ENCODE assay signal across 11 mouse cellular contexts in genomic region chr11:113971609-113972516, GRCm38 (mm10).
DNase-seq lines count a peak whose midpoint lies in the region; ATAC-seq lines count a peak whose summit lies in the region.
"Had no signal": no experiment of that assay in that cellular context is flagged by ENCODE, and none has a peak within 500 bp of the region (broad histone marks: within the 10 kb centered on the region; RNA-seq: fewer than 3 reads in every experiment).

No protein-coding gene starts in this region.

- no peak overlapping the region for H3K4me2 ChIP-seq in kidney, embryonic 15.5 days

- H3K27ac ChIP-seq in kidney, embryonic 15.5 days: no peak overlapping the region
- H3K27ac ChIP-seq: macrophage had no signal

- peaks cover 20% of the 10 kb centered on the region for H3K4me1 ChIP-seq in kidney, embryonic 15.5 days

- 0 out of 2 replicates have a peak, but pooled peaks have one; percentile 19 for ATAC-seq in kidney, embryonic 15.5 days (replicated peaks; ENCODE audit: low FRiP score)
- ATAC-seq: activated CD4-positive, CD25-positive, alpha-beta regulatory T cell, adult 4 months had no signal

- H3K9ac ChIP-seq in kidney, embryonic 15.5 days: no peak overlapping the region

- H3K4me3 ChIP-seq in kidney, embryonic 15.5 days (replicated peaks): no peak overlapping the region

- 88% methylated on average over 19 of the region's 19 CpGs for WGBS in kidney, embryonic 15.5 days

- peaks cover 30% of the 10 kb centered on the region for H3K9me3 ChIP-seq in kidney, embryonic 15.5 days (replicated peaks)

- no peaks in the 10 kb centered on the region for H3K36me3 ChIP-seq in kidney, embryonic 15.5 days

- DNase-seq in kidney, adult 18-20 months: no peak
- peak; percentile 61 for DNase-seq in frontal cortex, postnatal 10 days (ENCODE audit: low spot score in 2 of 2)
- peak; percentile 54 for DNase-seq in left cerebral cortex, adult 11 months (ENCODE audit: low spot score)
- peak; percentile 85 for DNase-seq in right cerebral cortex, adult 18-20 months
- DNase-seq in adrenal gland, postnatal 10 days: no peak
- no peak for DNase-seq in embryo, embryonic 10.5 days (ENCODE audit: low spot score)
- no peak for DNase-seq in gastrocnemius, adult 8-10 months (ENCODE audit: low spot score in 2 of 2)
- DNase-seq: thymus, adult 18-20 months had no signal

- no peaks in the 10 kb centered on the region for H3K27me3 ChIP-seq in kidney, embryonic 15.5 days

Comparison
In these comparisons a context has a peak if more than half of its experiments do, and no peak if none do; other contexts are left out.
1. DNase-seq: peak in frontal cortex, postnatal 10 days (2 of 2), left cerebral cortex, adult 11 months (single experiment) and right cerebral cortex, adult 18-20 months (single experiment); none in kidney, adult 18-20 months (single experiment), adrenal gland, postnatal 10 days (single experiment), embryo, embryonic 10.5 days (single experiment) and gastrocnemius, adult 8-10 months (0 of 2).